Mouse (Mus musculus): ENCODE data around the gene Eno4. TPM values are rescaled to one million over a fixed set of nuclear protein-coding genes. Genes with fewer than 3 reads are reported as not detected.

Gene Eno4
- total RNA-seq, 2 experiments from 2014 or later, result 0.26 TPM; not detected in 1

DNA sequence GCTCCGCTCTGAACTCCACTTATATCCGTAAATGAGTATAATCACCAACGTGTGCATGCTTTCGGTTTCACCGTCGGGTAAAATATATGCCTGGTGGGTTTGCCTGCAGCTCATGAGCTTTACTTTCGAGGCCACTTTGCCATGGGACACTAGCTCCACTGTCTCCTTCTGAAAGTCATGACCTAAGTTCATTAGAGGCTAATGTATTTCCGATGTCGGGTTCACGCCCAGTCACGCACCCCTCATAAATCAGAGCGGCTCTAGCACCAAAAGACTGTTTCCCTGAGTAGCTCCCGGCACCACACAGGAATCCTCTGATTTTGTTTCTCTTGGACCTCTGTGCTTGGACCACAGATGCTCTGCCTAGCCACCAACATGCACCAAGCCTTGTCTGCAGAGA lies 27.6 kb downstream of the Eno4 start:
- DNase-seq (ENCODE audit: low spot score in 2 of 2), result no peak

DNA sequence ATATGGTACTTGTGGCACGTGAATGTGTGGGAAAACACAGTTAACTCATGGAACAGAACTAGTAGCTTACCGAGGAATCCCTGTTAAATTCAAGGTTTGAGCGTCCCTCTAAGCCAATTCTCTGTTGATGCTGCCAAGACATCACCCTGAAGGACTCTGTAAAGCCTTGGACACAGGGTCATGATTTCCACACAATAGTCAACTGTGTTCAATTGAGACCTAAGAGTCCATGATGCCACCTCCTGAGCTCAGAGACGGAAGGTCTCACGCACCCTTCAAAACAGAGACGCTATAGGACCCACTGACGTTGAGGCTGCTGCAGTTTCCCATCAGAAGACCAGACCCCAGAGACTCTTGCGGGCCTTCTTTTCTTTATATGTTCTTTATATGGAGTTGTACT lies 30.9 kb downstream of the Eno4 start:
- no peak for DNase-seq (ENCODE audit: low spot score in 2 of 2)

DNA sequence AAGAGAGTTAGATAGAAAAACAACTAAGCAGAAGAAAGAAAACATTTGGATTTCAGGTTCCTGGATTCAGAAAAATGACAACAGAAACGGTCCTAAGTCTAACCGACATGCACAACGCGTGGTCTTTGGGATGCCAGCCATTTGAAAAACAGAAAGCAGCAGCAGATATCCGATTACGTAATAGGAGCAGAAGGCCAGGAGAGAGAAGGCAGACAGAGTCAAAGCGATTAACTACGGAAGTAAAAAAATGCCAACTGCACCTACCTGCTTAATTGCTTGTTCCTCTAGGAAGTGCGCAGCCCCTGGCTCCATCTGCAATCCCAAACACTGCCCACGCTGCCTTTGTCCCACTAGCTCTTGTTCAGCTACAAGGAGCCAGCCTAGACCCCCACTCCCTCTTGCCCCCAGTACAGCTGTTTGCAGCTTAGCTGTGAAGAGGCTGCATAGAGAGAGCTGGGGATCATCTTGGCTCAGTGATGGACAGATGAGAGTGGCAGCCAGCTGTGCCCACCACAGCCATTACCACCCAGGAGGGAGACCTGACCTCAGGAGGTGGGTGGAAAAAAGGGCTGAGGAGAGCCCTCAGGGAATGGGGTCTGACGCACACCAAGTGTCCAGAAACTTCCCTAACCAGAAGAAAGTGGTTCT lies 32.1 kb downstream of the Eno4 start:
- DNase-seq (ENCODE audit: low spot score in 2 of 2), result no peak

DNA sequence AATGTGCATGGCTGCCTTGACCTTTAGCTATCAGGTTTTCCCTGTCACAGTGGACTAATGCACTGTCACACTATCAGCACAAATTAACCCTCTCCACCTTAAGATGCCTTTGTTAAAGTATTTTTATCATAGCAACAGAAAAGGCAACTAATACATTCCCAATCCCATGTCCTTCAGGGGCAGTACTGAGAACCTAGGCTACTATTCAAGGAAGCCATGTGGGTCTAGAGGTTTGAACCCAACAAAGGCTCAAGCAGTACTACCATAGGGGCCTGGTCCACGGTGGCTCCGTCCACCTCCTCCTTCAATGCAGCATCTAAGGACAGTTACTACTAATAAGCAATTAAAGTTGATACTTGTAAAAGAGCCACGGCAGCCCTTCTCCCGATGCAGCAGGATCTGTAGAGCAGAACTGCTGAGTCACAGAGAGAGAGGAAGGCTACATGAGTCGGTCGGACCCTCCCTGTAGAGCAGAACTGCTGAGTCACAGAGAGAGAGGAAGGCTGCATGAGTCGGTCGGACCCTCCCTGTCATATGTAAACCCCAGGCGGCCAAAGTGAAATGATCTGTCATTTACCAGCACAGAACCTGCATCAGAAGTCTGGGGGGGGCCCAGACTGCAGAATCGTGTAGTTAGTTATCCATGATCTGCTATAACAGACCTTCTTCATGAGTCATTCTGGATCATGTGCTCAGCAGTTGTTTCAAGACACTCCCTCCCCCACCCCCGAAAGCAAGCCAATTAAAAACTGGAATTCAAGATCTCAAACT lies 35.4 kb downstream of the Eno4 start:
- DNase-seq (ENCODE audit: low spot score in 2 of 2), result no peak

DNA sequence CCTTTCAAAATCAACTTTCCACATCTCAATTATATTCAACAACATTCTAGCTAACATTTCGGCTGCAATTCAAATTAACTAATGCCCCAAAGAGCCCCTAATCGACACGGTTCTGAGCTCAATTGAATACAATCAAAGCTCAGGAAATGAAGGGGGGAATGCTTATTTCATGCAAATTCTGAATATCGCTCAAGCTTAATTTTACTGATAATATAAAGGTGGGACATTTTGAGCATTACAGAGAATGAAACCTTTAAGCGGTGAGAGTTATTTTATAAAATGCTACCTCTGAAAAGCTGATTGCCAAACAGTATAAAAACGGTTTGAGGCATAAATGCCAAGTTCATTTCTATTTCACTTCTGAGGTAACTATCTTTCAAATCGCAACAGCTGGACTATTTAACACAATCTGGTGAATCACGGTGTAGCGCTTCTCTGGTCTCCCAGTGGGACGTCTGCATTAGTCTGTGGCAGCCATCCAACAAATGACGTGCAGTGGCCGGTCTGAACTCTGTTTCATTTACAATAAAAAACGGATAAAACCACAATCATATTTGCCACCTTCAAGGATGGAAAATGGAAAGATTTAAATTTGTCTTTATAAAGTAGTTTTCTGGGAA lies 36.3 kb downstream of the Eno4 start:
- DNase-seq (ENCODE audit: low spot score in 2 of 2), result peak in 1 of 2 experiments; percentile 60

DNA sequence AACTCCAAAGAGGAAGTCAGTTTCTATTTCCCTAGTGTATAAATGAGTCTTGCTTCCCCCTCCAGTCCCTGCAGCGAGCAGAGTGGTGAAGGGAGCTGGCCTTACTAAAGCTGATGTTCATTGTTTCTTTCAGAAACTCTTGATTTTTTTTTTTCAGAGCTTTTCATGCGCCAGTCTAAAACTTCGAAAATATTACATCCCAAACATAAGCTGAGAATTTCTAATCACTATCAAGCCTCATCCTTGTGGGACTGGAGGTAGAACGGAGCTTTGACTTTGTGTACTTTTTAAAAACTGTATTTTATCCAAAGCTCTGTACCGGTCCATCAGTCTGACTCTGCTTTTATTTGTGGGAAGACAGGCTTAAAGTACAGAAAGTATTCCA lies 36.8 kb downstream of the Eno4 start:
- no peak for DNase-seq (ENCODE audit: low spot score in 2 of 2)

DNA sequence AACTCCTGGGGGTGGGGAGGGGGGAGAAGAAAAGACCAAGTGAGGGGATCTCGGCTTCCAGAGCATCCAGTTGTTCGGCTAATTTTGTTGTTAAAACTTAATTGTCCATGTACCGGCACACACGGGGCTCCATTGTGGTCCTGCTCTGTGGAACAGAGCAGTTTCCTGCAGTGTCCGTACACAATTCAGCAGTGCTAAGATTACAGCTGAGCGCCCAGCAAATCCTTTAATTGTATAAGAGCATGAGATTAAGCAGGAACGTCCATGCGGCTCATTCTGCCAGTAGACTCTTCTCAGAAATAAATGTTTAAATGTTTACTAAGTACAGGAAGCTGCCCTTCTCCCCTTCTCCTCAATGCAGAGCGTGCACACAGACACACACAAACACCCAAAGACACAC lies 38.3 kb downstream of the Eno4 start:
- no peak for DNase-seq (ENCODE audit: low spot score in 2 of 2)

DNA sequence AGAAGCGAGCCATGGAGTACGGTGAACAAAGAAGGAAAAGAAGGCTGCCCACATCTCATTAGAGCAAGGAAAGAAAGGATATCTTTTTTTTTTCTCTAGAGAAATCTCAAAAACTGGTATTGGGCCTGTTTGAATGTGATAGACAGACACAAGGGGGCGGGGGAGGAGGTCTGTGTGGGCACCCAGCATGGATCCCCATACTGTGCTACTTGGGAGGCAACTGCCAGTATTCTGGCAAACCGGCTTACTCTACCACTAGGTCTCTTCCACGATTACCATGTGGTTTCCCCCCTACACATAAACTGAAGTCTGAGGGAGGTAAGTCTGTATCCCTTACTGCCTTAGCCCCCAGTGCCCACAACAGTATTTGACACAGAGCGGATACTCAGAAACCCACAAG lies 59.6 kb downstream of the Eno4 start:
- DNase-seq (ENCODE audit: low spot score in 2 of 2), result no peak

DNA sequence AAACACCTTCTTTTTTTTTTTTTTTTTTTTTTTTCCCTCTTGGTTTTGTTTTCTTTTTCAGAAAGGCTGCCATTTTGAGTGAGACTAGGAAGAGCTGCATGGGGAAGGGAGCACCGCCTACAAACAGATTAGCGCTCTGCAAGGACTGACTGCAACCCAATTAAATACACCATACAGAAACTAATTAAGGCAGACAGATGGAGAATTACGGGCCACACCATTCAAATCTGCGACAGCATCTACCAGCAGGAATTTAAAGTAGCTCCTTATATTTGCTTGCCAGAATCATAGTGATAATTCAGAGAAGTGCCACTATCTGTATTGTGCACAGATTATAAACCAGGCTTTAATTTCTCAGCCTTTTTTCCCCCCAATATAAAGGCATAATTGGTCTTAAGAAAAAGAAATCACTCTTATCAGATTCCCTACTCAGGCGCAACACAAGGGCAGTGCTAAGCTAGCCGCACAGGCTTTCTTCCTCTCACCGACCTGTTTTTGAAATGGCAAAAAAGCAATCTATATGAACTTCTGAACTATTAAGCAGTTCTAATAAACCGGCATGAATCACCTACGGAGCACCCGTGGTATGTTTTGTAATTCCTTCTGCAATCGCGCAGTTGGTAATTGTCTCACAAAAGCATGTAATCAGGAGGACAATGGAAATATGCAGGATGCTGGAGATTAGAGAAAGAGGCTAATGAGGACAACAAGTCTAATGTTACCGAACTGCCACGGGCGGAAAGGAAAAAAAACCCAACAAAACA lies 63.5 kb downstream of the Eno4 start:
- no peak for DNase-seq (ENCODE audit: low spot score in 2 of 2)

DNA sequence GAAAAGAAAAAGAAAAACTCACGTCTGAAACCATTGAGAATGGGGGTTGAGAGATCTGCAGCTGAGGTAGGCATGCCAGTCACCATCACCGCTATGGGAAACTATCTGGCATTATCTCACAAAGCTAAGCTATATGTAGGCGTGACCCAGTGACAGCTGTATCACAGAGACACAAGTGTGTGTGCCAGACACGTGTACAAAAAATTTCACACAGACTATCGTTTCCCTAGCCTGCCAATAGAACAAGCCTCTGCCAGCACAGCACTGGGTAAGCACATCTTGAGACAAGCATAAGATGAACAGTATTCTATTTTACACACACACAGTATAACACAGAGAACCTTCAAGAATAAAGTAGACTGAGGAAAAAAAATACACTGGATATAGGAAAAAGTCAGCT lies 67.6 kb downstream of the Eno4 start:
- no peak for DNase-seq (ENCODE audit: low spot score in 2 of 2)

Small RNAs within 50 kb of the gene (microRNA-seq; reads per million reads assigned to microRNA genes)
- 1.1 reads per million for gene Mir3086

Other genes with a start within 250 kb of the Eno4 start
- gene Pnliprp1, start 214.5 kb upstream of the Eno4 start, total RNA-seq (2021), result not detected
- gene Pnliprp2, start 183.7 kb upstream of the Eno4 start, total RNA-seq (2021), result not detected
- not detected for gene 1700019N19Rik, start 149.0 kb upstream of the Eno4 start, total RNA-seq (2021)
- 10 to 100 TPM; 19.7 to 22.0 TPM for gene Hspa12a, start 229 bp downstream of the Eno4 start, total RNA-seq (2021)
- gene Shtn1, start 132.7 kb downstream of the Eno4 start, total RNA-seq (2021), result 1 to 10 TPM; 3.7 to 3.9 TPM
- gene Vax1, start 226.6 kb downstream of the Eno4 start, total RNA-seq (2021), result not detected

All from gastrocnemius, postnatal 4 days (tissue).